Mouse (Mus musculus) embryonic facial prominence, embryonic 14.5 days (tissue): Measurements from ENCODE around the gene Nxph3. TPM values are rescaled to one million over a fixed set of nuclear protein-coding genes. Genes with fewer than 3 reads are reported as not detected.

Source experiments
- ATAC-seq: fragments of 200-750 bp; cut with Nextera tagmentation; 2 replicates; pipeline ENCODE4 v1.8.0; 2017; ENCODE audit warnings: low read depth, moderate number of reproducible peaks, moderate TSS enrichment
- DNase-seq: peaks from one replicate; pipeline ENCODE4 v3.0.0-alpha.2; 2015; ENCODE audit warnings: low spot score
- H3K27ac ChIP-seq: fragments of 300-500 bp; sonication (generic); replicated peaks from 2 replicates; pipeline ENCODE4 v1.5.1; 2014; ENCODE audit warnings: low read depth, mild to moderate bottlenecking, low read length, moderate library complexity
- H3K27me3 ChIP-seq: fragments of 300-500 bp; sonication (generic); replicated peaks from 2 replicates; pipeline ENCODE4 v1.6.1; 2014; ENCODE audit warnings: low read length; ENCODE audit not compliant: control insufficient read depth, insufficient read depth
- H3K36me3 ChIP-seq: fragments of 300-500 bp; sonication (generic); 2 replicates; pipeline ENCODE4 v1.6.1; 2014; ENCODE audit warnings: low read length, mixed read lengths; ENCODE audit not compliant: control insufficient read depth, insufficient read depth
- H3K4me1 ChIP-seq: fragments of 300-500 bp; sonication (generic); 2 replicates; pipeline ENCODE4 v1.6.1; 2014; ENCODE audit warnings: antibody characterized with exemption, low read length; ENCODE audit not compliant: control insufficient read depth, insufficient read depth
- H3K4me2 ChIP-seq: fragments of 300-500 bp; sonication (generic); 2 replicates; pipeline ENCODE4 v1.6.1; 2014; ENCODE audit warnings: low read depth, mild to moderate bottlenecking, low read length, moderate library complexity, mixed read lengths
- H3K4me3 ChIP-seq: fragments of 300-500 bp; sonication (generic); 2 replicates; pipeline ENCODE4 v1.5.1; 2014; ENCODE audit warnings: low read depth, mild to moderate bottlenecking, low read length
- H3K9ac ChIP-seq: fragments of 300-500 bp; sonication (generic); 2 replicates; pipeline ENCODE4 v1.6.1; 2014; ENCODE audit warnings: low read depth, mild to moderate bottlenecking, low read length, moderate library complexity, mixed read lengths
- H3K9me3 ChIP-seq: fragments of 300-500 bp; sonication (generic); 2 replicates; pipeline ENCODE4 v1.6.1; 2016; ENCODE audit warnings: low read length; ENCODE audit not compliant: control insufficient read depth
- WGBS: fragments of 180-500 bp; shearing (Covaris S2); extraction: QIAGEN DNeasy Blood & Tissue Kit; methylation state at CpG from one replicate; pipeline ENCODE4 v1.1.7; 2014; 5-methylcytosine and 5-hydroxymethylcytosine counted together
- polyA plus RNA-seq: library from polyadenylated mRNA; unstranded; fragments of >200 nt; fragmentation: Nextera tagmentation; extraction: Ambion mirVana; gene quantifications from 2 replicates; pipeline ENCODE4 v1.2.1, GENCODE M21; 2014

Gene Nxph3
- polyA plus RNA-seq, 1 experiment from 2014 or later = 0.72 TPM

GRCm38 (mm10) chr11:95513461-95514297 lies 691 bp downstream of the Nxph3 start:
- H3K36me3 ChIP-seq = no peaks in the 10 kb centered on the region
- H3K27me3 ChIP-seq = peaks cover 18% of the 10 kb centered on the region; the same call in 1 of the 2 replicates
- peak overlapping the region; percentile 99 for H3K4me2 ChIP-seq
- H3K9me3 ChIP-seq = no peaks in the 10 kb centered on the region
- DNase-seq (no peak), ATAC-seq (peak; percentile 23)
- no peak overlapping the region for H3K27ac ChIP-seq
- H3K4me3 ChIP-seq = peak overlapping the region; percentile 62
- H3K9ac ChIP-seq = peak overlapping the region; percentile 65
- WGBS = 2% methylated on average over 36 of the region's 66 CpGs
- no peaks in the 10 kb centered on the region for H3K4me1 ChIP-seq

- WGBS = 76% methylated on average over 6 of the region's 6 CpGs
- H3K27ac ChIP-seq = no peak overlapping the region
- DNase-seq (no peak), ATAC-seq (no peak)
- H3K36me3 ChIP-seq = no peaks in the 10 kb centered on the region
- no peak overlapping the region for H3K4me2 ChIP-seq
- peaks cover 6% of the 10 kb centered on the region for H3K4me1 ChIP-seq
- H3K9ac ChIP-seq = no peak overlapping the region
- H3K9me3 ChIP-seq = no peaks in the 10 kb centered on the region
- no peak overlapping the region for H3K4me3 ChIP-seq
- H3K27me3 ChIP-seq = peaks cover 18% of the 10 kb centered on the region; the same call in 1 of the 2 replicates
Observed at GRCm38 (mm10) chr11:95512383-95512782, 2.0 kb downstream of the Nxph3 start.

- no peak overlapping the region for H3K9ac ChIP-seq
- H3K36me3 ChIP-seq = no peaks in the 10 kb centered on the region
- ATAC-seq (no peak), DNase-seq (no peak)
- WGBS = 86% methylated on average over 1 of the region's 1 CpGs
- peaks cover 6% of the 10 kb centered on the region for H3K4me1 ChIP-seq
- no peak overlapping the region for H3K27ac ChIP-seq
- H3K9me3 ChIP-seq = no peaks in the 10 kb centered on the region
- H3K4me2 ChIP-seq = no peak overlapping the region
- H3K27me3 ChIP-seq = peaks cover 18% of the 10 kb centered on the region; the same call in 1 of the 2 replicates
- H3K4me3 ChIP-seq = no peak overlapping the region
Observed at GRCm38 (mm10) chr11:95511919-95512318, 2.5 kb downstream of the Nxph3 start.

GRCm38 (mm10) chr11:95510631-95511030 lies 3.7 kb downstream of the Nxph3 start:
- WGBS = 86% methylated on average over 12 of the region's 12 CpGs
- ATAC-seq = no peak
- H3K27me3 ChIP-seq = peaks cover 15% of the 10 kb centered on the region; the same call in 1 of the 2 replicates

GRCm38 (mm10) chr11:95509126-95509717 lies 5.1 kb downstream of the Nxph3 start:
- Histone ChIP-seq H3K9ac (no peak overlapping the region), H3K9me3 (no peaks in the 10 kb centered on the region), H3K27me3 (peaks cover 9% of the 10 kb centered on the region; the same call in 1 of the 2 replicates), H3K36me3 (no peaks in the 10 kb centered on the region), H3K4me3 (no peak overlapping the region), H3K4me2 (no peak overlapping the region), H3K27ac (no peak overlapping the region), H3K4me1 (peaks cover 6% of the 10 kb centered on the region)
- DNase-seq = no peak
- ATAC-seq = no peak
- WGBS = 79% methylated on average over 6 of the region's 6 CpGs

More at GRCm38 (mm10) chr11:95510631-95511030, 3.7 kb downstream of the Nxph3 start:
- H3K9ac ChIP-seq = no peak overlapping the region
- no peak for DNase-seq
- H3K27ac ChIP-seq = no peak overlapping the region
- H3K4me1 ChIP-seq = peaks cover 6% of the 10 kb centered on the region
- H3K4me3 ChIP-seq = no peak overlapping the region
- H3K36me3 ChIP-seq = no peaks in the 10 kb centered on the region
- no peak overlapping the region for H3K4me2 ChIP-seq
- H3K9me3 ChIP-seq = no peaks in the 10 kb centered on the region

GRCm38 (mm10) chr11:95508211-95508926 lies 6.0 kb downstream of the Nxph3 start:
- Histone ChIP-seq H3K4me2 (peak overlapping the region; percentile 25), H3K4me3 (no peak overlapping the region)
- ATAC-seq = peak; percentile 51; the same call in 1 of the 2 replicates

GRCm38 (mm10) chr11:95507785-95508184 lies 6.6 kb downstream of the Nxph3 start:
- Histone ChIP-seq H3K4me3 (no peak overlapping the region), H3K9me3 (no peaks in the 10 kb centered on the region), H3K4me1 (peaks cover 6% of the 10 kb centered on the region), H3K4me2 (peak overlapping the region; percentile 25), H3K27me3 (no peaks in the 10 kb centered on the region), H3K9ac (0 out of 2 replicates have a peak overlapping the region, but pooled peaks have one; percentile 10), H3K27ac (peak overlapping the region; percentile 35), H3K36me3 (no peaks in the 10 kb centered on the region)
- 68% methylated on average over 5 of the region's 5 CpGs for WGBS
- no peak for ATAC-seq
- no peak for DNase-seq

More at GRCm38 (mm10) chr11:95508211-95508926, 6.0 kb downstream of the Nxph3 start:
- 41% methylated on average over 12 of the region's 13 CpGs for WGBS
- Histone ChIP-seq H3K4me1 (peaks cover 6% of the 10 kb centered on the region), H3K9me3 (no peaks in the 10 kb centered on the region), H3K36me3 (no peaks in the 10 kb centered on the region), H3K27me3 (peaks cover under 1% of the 10 kb centered on the region; the same call in 1 of the 2 replicates), H3K9ac (0 out of 2 replicates have a peak overlapping the region, but pooled peaks have one; percentile 10), H3K27ac (peak overlapping the region; percentile 35)
- peak; percentile 54 for DNase-seq

- Histone ChIP-seq H3K27me3 (no peaks in the 10 kb centered on the region), H3K9ac (no peak overlapping the region), H3K4me2 (no peak overlapping the region), H3K4me3 (no peak overlapping the region), H3K9me3 (no peaks in the 10 kb centered on the region), H3K36me3 (no peaks in the 10 kb centered on the region), H3K27ac (no peak overlapping the region), H3K4me1 (peaks cover 6% of the 10 kb centered on the region)
- WGBS = 49% methylated on average over 12 of the region's 12 CpGs
- DNase-seq = no peak
- no peak for ATAC-seq
Observed at GRCm38 (mm10) chr11:95507041-95507716, 7.2 kb downstream of the Nxph3 start.
